Mouse (Mus musculus): ENCODE measurements around the gene Cdca3. TPM values are rescaled to one million over a fixed set of nuclear protein-coding genes. Genes with fewer than 3 reads are reported as not detected.

Gene Cdca3
- polyA plus RNA-seq, 1 experiment = 148 TPM

GRCm38 (mm10) chr6:124811403-124811665, 18.0 kb upstream of the Cdca3 start:
- Histone ChIP-seq H3K4me3 (replicated peaks; ENCODE audit: control insufficient read depth, low read depth, low read length) (no peak overlapping the region), H3K4me1 (ENCODE audit: control insufficient read depth, insufficient read depth, low read length) (peaks cover 7% of the 10 kb centered on the region), H3K27ac (ENCODE audit: control insufficient read depth, insufficient read depth, low read depth, low read length, poor library complexity) (no peak overlapping the region)
- TF ChIP-seq POLR2A (IDR thresholded peaks at IDR 0.05; ENCODE audit: borderline replicate concordance, control insufficient read depth, low read depth, low read length) = no peak
- TF ChIP-seq CTCF (IDR thresholded peaks at IDR 0.05; ENCODE audit: control insufficient read depth, insufficient read depth, low read length) = no peak
- 72% methylated on average over 4 of the region's 4 CpGs for WGBS

GRCm38 (mm10) chr6:124811701-124812560, 17.4 kb upstream of the Cdca3 start:
- 88% methylated on average over 24 of the region's 24 CpGs for WGBS
- no peak overlapping the region for H3K27ac ChIP-seq (ENCODE audit: control insufficient read depth, insufficient read depth, low read depth, low read length, poor library complexity)
- peaks cover 7% of the 10 kb centered on the region for H3K4me1 ChIP-seq (ENCODE audit: control insufficient read depth, insufficient read depth, low read length)
- TF ChIP-seq POLR2A (IDR thresholded peaks at IDR 0.05; ENCODE audit: borderline replicate concordance, control insufficient read depth, low read depth, low read length) (no peak), CTCF (IDR thresholded peaks at IDR 0.05; ENCODE audit: control insufficient read depth, insufficient read depth, low read length) (no peak)
- no peak overlapping the region for H3K4me3 ChIP-seq (replicated peaks; ENCODE audit: control insufficient read depth, low read depth, low read length)

- H3K27ac ChIP-seq (ENCODE audit: control insufficient read depth, insufficient read depth, low read depth, low read length, poor library complexity) = no peak overlapping the region
- TF ChIP-seq CTCF (IDR thresholded peaks at IDR 0.05; ENCODE audit: control insufficient read depth, insufficient read depth, low read length) = no peak
- TF ChIP-seq POLR2A (IDR thresholded peaks at IDR 0.05; ENCODE audit: borderline replicate concordance, control insufficient read depth, low read depth, low read length) = no peak
- peaks cover 7% of the 10 kb centered on the region for H3K4me1 ChIP-seq (ENCODE audit: control insufficient read depth, insufficient read depth, low read length)
- no peak overlapping the region for H3K4me3 ChIP-seq (replicated peaks; ENCODE audit: control insufficient read depth, low read depth, low read length)
- WGBS = 43% methylated on average over 9 of the region's 9 CpGs
Observed at GRCm38 (mm10) chr6:124812848-124813247, 16.5 kb upstream of the Cdca3 start.

GRCm38 (mm10) chr6:124813496-124813895, 15.9 kb upstream of the Cdca3 start:
- peaks cover 6% of the 10 kb centered on the region for H3K4me1 ChIP-seq (ENCODE audit: control insufficient read depth, insufficient read depth, low read length)
- H3K27ac ChIP-seq (ENCODE audit: control insufficient read depth, insufficient read depth, low read depth, low read length, poor library complexity) = peak overlapping the region; percentile 2
- 0% methylated on average over 18 of the region's 18 CpGs for WGBS
- peak; percentile 58; the same call in 1 of the 2 replicates for TF ChIP-seq POLR2A (IDR thresholded peaks at IDR 0.05; ENCODE audit: borderline replicate concordance, control insufficient read depth, low read depth, low read length)
- TF ChIP-seq CTCF (IDR thresholded peaks at IDR 0.05; ENCODE audit: control insufficient read depth, insufficient read depth, low read length) = no peak
- H3K4me3 ChIP-seq (replicated peaks; ENCODE audit: control insufficient read depth, low read depth, low read length) = peak overlapping the region; percentile 86

GRCm38 (mm10) chr6:124813933-124814332, 15.4 kb upstream of the Cdca3 start, which contains the start of gene Tpi1:
TSS of gene Tpi1 (minus strand) at chr6:124814296.
- Histone ChIP-seq H3K4me1 (ENCODE audit: control insufficient read depth, insufficient read depth, low read length) (peaks cover 9% of the 10 kb centered on the region), H3K27ac (ENCODE audit: control insufficient read depth, insufficient read depth, low read depth, low read length, poor library complexity) (peak within 1 kb of the TSS; percentile 19), H3K4me3 (replicated peaks; ENCODE audit: control insufficient read depth, low read depth, low read length) (peak within 1 kb of the TSS; percentile 86)
- WGBS = under 1% methylated on average over 22 of the region's 22 CpGs
- TF ChIP-seq POLR2A (IDR thresholded peaks at IDR 0.05; ENCODE audit: borderline replicate concordance, control insufficient read depth, low read depth, low read length) = peak; percentile 70
- TF ChIP-seq CTCF (IDR thresholded peaks at IDR 0.05; ENCODE audit: control insufficient read depth, insufficient read depth, low read length) = 0 out of 2 replicates have a peak, but pooled peaks have one; percentile 6

- H3K4me3 ChIP-seq (replicated peaks; ENCODE audit: control insufficient read depth, low read depth, low read length) = no peak overlapping the region
- peak overlapping the region; percentile 19; the same call in 1 of the 2 replicates for H3K27ac ChIP-seq (ENCODE audit: control insufficient read depth, insufficient read depth, low read depth, low read length, poor library complexity)
- 25% methylated on average over 8 of the region's 8 CpGs for WGBS
- peaks cover 9% of the 10 kb centered on the region for H3K4me1 ChIP-seq (ENCODE audit: control insufficient read depth, insufficient read depth, low read length)
- no peak for TF ChIP-seq CTCF (IDR thresholded peaks at IDR 0.05; ENCODE audit: control insufficient read depth, insufficient read depth, low read length)
- TF ChIP-seq POLR2A (IDR thresholded peaks at IDR 0.05; ENCODE audit: borderline replicate concordance, control insufficient read depth, low read depth, low read length) = no peak
Observed at GRCm38 (mm10) chr6:124814448-124814847, 14.9 kb upstream of the Cdca3 start.

- TF ChIP-seq POLR2A (IDR thresholded peaks at IDR 0.05; ENCODE audit: borderline replicate concordance, control insufficient read depth, low read depth, low read length) = no peak
- Histone ChIP-seq H3K4me1 (ENCODE audit: control insufficient read depth, insufficient read depth, low read length) (peaks cover 5% of the 10 kb centered on the region), H3K4me3 (replicated peaks; ENCODE audit: control insufficient read depth, low read depth, low read length) (no peak overlapping the region), H3K27ac (ENCODE audit: control insufficient read depth, insufficient read depth, low read depth, low read length, poor library complexity) (no peak overlapping the region)
- WGBS = 76% methylated on average over 9 of the region's 9 CpGs
Observed at GRCm38 (mm10) chr6:124814858-124815774, 14.2 kb upstream of the Cdca3 start.

GRCm38 (mm10) chr6:124816611-124817010, 12.7 kb upstream of the Cdca3 start:
- no peak for TF ChIP-seq POLR2A (IDR thresholded peaks at IDR 0.05; ENCODE audit: borderline replicate concordance, control insufficient read depth, low read depth, low read length)
- no peak for TF ChIP-seq CTCF (IDR thresholded peaks at IDR 0.05; ENCODE audit: control insufficient read depth, insufficient read depth, low read length)
- Histone ChIP-seq H3K4me3 (replicated peaks; ENCODE audit: control insufficient read depth, low read depth, low read length) (no peak overlapping the region), H3K27ac (ENCODE audit: control insufficient read depth, insufficient read depth, low read depth, low read length, poor library complexity) (no peak overlapping the region), H3K4me1 (ENCODE audit: control insufficient read depth, insufficient read depth, low read length) (peaks cover 5% of the 10 kb centered on the region)
- 90% methylated on average over 4 of the region's 4 CpGs for WGBS
